Mouse (Mus musculus): ENCODE data around the gene Slamf8.

Gene Slamf8

DNA sequence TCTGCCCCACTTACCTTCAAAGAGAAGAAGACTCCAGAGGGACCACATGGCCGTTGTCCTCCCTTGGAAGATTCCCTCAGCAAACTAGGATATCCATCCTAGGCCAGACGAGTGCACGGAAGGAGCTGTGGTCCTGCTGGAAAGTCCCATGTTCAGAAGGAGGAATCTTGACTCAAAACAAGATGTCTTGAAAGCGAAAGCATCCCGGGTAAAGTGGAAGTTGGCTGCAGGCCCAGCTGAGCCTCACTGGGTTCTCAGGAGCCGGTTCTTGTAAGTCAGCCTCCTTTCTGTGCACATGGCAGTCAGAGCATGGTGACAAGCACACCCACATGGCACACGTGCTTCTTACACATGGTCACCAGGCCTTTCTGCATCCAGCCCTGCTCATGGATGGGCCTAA lies at the start of gene Slamf8:
Slamf8 (minus strand) TSS at position 184 of the 400 bp plus-strand sequence.
- no peak for DNase-seq

DNA sequence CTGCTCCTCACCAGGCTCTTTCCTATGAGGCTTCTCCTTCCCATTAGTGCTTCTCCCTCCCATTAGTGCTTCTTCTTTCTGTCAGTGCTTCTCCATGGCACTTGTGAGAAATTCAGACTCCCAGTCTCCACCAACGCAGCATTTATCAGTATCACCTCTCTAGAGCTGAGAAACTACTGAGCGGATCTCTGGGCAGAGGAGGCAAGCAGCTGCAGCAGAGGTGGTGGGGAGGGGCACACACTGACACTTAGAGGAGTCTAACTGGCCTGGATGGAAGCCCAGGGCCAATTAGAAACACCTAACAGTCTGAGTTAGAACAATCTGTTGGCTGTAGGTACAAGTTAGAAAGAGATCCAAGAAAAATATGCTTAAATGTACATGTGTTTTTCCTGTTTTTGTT lies 48.4 kb upstream of the Slamf8 start:
- no peak for DNase-seq

DNA sequence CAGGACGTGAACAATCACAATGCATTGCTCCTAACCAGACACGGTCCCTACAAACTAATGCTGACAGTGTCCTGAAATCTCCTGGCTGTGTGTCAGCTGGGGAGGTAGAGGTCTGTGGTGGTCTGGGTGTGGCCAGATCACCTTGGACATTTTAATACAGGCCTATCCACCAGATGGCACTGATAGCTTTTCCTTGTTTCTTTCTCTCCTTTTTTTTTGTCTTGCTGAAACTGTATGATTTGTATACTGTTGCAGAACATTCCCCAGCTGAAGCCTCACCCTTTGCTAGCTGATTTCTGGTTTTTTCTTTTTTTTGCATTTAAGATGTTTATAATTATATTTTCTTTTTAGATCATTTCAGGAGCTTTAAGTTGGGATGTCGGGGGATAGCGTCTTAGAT lies 47.4 kb upstream of the Slamf8 start:
- no peak for DNase-seq

DNA sequence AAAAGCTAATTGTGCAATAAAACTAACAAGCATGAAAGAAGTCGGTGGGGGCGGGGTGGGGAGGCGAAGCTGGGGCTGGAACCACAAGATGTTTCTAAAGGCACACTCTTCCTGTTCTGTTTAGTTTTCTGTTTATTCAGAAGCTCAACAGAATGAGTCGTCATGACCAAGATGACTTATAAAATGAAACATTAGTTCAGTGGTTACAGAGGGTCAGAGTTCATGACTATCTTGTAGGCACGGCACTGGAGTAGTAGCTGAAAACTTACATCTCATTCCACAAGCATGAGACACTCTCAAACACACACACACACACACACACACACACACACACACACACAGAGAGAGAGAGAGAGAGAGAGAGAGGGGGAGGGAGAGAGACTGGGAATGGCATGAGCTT lies 45.9 kb upstream of the Slamf8 start:
- DNase-seq: no peak

DNA sequence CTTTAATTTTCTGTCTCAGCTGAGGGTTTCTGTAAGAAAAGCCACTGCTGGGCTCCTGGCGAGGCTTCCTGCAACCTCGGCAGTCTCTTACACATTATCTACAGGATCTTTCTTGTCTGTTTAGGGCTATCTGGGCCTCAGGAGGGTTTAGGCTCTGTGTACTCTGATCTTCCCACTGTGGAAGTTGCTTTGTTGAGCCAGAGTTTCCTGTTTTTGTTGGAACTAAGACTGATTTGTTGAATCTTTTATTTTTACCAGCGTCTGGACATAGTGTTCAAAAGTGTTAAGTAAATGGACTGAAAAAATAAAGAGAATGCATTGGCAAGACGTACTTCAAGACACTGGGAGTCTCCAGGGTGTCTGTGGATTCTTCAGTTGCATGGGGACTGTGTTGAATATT lies 44.9 kb upstream of the Slamf8 start:
- no peak for DNase-seq

DNA sequence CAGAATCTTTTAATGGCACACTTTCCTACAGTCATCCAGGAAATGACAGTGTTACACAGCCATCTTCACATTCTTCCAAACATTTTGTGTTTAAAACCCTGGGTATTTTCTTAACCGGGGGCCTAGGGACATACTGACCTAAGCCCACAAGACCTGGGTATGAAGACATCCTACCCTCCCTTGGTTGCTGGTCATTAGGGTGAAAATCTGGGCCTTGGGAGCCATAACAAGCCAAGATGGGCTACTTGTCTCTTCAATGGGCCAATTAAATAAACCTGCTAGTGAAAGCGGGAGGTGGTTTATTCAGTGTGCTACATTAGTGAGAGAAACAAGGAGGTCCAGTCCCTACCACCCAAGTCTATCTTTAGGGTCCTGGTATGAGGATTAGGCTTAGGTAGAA lies 43.8 kb upstream of the Slamf8 start:
- no peak for DNase-seq

DNA sequence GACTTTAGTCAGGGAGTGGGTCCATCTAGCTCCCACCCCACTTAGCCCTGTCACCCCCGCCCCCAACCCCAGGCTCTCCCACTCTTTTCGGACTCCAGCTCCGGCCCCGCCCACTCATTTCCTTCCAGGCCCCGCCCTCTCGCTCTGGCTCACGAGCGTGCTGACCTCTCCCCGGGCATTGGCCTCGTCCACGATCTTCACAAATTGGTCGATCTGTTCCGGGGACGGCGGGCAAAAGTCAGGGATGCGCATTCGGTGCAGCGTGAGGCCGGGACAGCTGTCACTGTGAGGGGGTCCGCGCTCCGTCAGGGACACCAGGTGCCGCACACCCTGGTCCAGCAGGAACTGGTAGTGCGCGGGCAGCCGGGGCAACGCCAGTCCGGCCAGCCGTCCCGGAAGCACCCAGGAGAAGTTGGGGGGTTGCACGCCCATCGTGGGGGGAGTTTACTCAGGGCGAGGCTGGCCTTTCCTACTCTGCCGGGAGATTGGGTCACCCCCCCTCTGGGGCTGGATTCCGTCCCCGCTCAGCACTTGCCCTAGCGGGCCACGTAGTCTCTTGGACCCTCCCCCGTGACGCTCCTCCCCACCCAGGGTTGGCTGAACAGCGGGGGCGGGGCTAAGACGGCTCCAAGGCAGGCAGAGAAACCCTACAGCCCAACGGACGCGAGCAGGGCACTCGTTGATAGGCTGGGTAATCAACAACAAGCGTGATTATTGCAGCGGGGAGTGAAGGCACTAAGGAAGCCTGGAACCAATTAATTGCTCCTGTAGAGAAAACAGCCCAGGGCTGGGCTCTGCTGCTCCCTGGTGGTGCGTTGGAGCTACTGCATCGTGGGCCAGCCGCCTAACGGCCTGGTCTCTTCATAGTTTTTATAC lies 42.3 kb upstream of the Slamf8 start, which contains the start of gene Dusp23:
Dusp23 (minus strand) TSS at position 512 of the 876 bp plus-strand sequence.
- peak; percentile 96 to 98 for DNase-seq

DNA sequence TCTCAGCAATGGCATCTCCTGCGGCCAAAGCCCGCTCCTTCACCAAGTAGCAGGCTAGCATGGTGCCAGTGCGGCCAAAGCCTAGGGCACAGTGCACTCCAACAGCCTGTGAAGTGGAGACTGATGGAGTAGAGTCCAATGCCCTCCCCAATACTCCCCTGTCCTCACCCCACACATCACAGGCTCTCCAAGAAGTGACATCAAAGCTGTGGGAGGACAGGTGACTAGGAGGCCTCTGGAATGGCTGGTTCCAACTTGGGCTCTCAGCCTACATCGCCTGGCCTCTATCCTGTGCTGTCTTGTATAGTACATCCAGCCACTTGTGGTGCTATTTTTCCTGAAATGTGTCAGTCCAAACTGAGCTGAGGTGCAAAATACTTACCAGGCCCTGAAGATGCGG lies 41.4 kb upstream of the Slamf8 start:
- peak in 1 of 2 experiments; percentile 20 for DNase-seq

DNA sequence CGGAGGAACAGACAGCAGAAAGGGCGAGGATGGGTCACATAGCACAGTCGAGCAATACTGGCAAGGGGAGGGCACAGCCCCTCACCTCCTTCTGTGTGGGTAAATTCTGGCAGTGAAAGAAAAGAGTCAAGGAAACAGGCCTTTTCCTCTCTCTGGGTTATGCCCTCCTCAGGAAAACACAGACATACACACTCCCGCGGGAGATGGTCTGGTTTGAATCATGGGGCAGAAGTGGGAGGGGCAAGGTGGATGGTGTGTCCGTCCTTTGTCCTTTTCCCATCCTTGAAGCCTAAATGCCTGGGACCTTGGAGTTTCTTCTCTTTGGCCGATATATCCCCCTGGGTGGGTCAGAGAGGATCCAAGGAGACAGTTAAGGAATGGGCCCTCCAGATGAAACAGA lies 39.5 kb upstream of the Slamf8 start:
- no peak for DNase-seq

DNA sequence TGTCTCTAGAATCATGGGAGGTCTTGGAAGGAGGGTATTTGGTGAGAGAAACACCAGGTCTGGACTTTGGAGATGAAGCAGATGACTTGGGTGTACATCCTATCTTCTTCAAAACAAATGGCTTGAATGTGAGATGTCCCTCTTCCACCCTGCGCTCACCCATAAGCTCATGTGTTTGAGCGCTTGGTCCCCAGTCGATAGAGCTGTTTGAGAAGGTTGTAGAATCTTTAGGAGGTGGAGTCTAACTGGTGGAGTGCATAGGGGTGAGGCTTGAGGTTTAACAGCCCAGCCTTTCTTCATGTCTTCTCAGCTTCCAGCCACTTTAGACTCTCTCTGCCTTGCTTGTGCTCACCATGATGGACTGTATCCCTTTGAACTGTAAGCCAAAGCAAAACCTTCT lies 35.9 kb upstream of the Slamf8 start:
- DNase-seq: no peak

DNA sequence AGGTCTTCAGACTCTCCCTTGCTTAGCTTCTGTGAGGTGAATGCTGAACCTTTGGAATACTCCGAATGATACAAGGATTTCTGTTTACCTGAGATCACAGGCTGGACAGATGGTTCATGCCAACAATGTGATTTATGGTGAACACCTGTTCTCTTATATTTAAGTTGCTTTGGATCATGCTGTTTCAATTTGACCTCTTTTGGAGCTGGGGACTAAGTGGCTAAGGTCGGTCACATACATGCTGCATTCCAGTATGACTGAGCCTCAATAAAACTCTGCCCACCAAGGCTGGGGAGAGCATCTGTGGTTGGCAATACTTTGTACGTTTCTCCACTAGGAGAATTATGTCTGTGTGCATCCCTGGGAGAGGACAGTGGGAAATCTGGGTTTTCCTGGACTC lies 33.7 kb upstream of the Slamf8 start:
- no peak for DNase-seq

DNA sequence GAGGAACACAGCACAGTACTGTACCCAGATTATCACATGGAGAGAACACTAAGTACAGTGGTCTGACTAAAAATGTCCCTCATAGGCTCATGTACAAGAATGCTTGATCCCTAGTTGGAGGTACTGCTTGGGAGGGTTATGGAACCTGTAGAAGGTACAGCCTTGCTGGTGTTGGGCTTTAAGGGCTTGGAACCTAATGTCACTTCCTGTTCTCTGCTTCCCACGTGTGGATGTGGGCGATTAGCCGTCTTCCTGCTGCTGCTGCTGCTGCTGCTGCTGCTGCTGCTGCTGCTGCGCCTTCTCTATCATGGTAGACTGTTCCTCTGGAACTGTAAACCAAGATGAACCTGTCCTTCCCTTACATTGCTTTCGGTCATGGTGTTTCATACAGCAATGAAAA lies 33.2 kb upstream of the Slamf8 start:
- DNase-seq: no peak

DNA sequence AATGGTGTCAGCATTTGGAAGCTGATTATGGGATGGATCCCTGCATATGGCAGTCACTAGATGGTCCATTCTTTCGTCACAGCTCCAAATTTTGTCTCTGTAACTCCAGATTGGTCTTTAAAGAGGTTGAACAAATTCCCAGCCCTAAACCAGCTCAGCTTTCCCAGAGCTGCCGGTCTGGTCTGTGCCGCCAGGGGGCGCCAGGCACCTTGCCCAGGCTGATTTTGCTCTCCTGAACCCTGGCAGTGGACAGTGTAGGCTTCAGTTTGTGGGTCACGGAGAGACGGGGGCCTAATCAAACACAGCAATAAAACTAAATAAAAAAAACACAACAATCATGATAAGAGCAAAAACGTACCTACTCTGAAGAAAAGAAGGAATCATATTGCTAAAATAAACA lies 28.9 kb upstream of the Slamf8 start:
- DNase-seq: peak; percentile 72 to 82

DNA sequence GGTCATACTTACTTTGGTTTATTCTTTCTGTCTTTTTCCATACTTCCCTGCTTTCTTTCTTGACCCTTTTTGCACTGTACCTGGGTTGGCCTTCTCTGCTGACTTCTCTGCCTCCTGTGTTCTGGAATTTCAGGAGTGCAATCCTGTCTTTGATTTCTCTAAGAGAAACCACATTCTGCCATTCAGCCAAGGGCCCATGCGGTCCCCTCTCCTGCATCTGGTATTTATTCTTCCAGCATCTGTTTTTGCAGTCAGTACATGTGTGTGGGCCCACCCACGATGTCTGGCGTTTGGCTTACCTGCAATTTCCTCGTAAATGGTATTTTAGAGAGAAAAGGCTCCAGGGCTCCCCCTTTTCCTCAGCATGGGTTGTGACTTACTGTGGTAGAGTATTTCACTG lies 27.8 kb upstream of the Slamf8 start:
- DNase-seq: no peak

DNA sequence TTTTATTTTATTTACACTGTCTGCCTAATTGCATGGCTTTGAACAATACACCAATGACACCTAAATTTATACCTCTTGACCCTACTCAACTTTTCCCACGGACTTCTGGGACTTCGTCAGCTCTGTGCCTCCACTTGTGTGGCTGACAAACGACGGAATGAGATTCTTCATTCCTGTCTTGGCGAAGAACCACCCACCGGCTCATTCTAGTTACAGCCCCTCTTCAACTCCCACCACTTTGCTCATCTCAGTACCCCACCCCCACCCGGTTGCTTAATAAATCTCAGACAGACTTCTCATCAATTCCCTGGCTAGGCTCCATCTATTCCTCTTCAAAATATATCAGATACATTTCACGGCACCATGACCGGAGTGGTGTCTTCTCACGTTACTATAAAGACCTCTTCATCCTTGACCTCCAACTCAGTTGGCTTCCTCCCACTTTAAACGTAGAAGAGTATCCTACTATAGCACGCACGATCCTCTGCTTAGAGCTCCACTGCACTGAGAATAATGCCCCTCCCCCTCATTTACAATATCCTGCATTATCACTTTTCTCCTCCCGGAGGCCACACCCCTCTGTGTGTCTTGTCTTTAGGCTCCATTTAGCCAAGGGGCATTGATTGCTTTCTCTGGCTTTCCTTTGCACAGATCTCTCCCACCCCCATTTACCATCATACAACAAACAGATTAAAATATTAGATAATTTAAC lies 27.2 kb upstream of the Slamf8 start:
- no peak for DNase-seq

DNA sequence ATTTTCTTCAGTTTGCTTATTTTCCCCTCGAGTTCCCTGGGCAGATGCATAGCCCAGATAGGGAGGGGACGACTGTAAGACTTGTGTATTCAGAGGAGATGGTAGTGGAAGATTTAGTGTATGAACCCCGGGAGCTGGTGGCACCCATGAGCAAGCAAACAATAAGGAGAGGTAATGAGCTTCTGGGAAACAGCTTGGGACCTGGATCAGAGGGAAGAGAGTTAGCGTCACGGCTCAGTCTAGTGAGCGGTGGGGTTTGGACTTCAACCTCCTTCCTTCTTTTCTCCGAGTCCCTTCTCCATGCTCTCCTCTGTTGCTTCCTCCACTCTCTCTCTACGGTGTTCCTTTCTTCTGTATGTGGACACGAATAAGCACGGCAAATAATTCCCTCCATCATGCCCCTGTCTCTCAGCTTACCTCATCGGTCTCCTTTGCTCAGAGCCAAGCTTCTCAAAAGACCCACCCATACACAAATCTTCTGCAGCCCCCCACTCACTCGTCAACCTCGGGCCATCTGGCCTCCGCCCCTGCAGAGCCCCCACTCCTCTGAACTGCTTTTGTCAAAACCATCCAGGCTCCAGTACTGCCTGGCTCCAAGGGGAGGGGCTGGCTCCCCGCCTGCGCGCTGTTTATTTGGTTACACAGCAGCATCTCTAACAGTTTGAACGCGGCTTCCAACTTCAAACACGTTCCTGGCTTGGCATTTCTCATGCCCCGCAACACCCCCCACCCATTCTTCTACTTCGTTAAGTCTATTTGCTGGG lies 26.4 kb upstream of the Slamf8 start:
- peak in 1 of 2 experiments; percentile 15 for DNase-seq

DNA sequence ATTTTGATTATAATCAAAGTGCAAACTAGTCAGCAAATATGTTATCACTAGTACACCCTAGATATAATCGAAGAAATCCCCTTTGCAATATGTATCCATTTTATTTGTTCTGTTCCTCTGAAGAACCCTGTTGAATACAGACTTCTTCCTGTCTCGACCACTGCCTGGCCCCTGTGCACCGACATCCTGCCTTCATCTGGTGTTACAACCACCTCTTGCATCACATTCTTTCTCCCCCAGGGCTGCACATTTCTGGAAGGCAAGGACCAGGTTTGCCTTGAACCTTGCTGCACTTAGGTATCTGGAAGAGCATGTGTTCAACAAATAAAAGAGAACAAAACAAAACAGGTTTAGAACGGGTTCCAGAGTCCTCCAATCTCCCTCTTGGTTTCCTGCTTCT lies 25.0 kb upstream of the Slamf8 start:
- DNase-seq: no peak

DNA sequence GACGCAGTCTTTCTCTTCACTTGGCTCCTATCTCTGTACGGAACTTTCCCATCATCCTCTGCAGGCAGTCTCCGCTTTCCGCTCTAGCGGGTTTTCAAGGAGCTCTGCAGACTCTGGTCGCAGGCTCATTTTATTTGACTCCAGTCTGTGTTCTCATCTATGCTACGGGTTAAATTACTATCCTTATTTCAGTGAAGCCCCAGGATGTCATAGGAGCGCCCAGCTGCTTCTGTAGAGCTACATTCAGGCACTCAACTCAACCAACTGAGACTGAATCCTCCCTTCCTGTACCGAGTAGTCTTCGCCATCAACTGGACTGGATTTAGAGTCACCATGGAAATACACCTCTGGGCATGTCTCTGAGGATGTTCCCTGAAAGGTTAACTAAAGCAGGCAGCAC lies 24.3 kb upstream of the Slamf8 start:
- DNase-seq: no peak

DNA sequence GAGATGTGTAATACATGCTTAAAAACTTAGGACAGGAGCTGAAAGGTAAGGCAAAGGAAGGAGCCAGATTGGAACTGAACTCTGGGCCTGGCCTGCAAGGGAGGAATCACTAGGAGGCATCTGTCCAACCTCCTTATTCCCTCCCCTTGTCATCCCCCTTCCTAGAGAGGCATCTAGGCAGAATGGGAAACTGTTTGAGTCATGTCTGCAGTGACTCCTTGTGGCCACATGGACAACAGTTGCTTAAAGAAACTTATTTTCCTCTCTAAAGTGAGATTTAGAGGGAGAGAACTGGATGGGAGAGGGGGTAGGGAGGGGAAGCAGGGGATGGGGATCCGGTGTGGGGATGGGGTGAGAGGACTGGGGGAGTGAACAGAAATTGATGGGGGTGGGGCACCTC lies 22.4 kb upstream of the Slamf8 start:
- DNase-seq: no peak

DNA sequence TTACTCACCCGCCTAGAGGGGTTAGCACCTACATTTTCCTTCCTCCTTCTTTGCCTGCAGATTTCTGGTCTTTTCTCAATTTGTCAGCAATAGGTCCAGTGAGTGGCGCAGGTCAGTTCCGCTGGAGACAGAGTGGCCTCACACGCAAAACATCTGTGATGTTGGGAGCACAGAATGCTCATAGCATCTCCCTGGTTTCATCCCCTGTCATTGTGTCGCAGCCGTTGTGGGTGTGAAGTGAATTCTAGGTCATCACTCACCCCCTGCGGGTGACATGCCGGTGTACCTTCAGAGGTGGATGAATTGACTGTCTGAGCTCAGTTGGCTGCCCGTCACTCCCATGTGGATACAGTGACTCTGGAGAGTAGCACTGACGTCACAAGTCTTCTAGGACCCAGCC lies 20.9 kb upstream of the Slamf8 start:
- no peak for DNase-seq

DNA sequence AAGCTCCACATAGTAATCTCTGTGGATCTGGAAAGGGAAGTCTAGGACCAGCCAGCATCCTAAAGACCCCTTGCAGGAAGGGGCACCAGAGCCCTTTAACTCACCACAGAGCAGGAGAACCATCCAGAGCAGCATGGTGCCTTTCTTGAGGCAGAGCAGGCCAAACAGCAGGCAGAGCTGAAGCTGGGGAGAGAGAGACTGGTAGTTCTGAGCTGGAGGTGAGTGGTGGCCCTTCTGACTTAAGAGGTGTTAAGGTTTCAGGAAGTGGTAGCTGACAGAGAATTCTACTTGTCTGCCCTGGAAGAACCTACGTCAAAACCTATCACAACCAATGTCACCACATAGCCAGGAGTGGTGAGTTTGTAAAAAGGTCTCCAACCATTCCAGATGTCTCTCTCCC lies 12.0 kb upstream of the Slamf8 start, which contains the start of gene Fcrl6:
Fcrl6 (minus strand) TSS at position 226 of the 400 bp plus-strand sequence.
- DNase-seq: no peak

DNA sequence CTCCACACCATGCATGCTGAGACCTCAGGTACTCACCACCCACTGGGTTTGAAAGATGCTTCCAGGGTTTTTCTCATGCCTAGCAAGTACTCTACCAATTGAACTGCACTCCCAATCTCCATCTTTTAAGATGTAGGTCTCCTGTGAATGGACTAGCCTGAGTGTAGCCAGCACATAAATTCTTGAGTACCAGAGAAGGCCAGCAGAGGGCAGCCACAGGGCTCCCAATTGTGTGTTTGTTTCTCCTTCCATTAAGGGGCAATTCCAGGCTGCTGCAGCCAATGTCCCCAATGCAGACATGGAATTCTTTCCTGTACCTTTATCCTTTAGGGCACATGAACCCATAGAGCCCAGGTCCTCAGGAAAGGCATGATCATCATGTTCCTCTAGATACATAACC lies 4.1 kb upstream of the Slamf8 start:
- DNase-seq: peak in 1 of 2 experiments; percentile 24

DNA sequence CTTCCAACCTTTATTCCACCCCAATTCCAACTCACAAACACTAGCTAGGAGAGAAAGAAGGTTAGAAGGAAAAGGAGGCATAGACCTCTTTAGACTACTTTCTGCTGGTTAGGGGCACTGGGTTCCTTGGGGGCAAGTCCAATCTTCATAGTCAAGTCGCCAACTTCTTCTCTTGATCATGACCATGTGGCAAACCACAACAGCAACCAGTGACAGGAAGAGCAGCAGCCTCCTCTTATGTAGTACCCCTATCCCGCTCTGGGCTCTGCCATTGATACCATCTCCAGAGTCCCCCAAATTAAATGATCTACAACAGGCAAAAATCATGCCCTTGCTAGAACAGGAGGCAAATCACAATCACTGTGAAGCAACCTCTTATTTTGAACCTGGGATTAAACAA lies 3.6 kb upstream of the Slamf8 start:
- DNase-seq: no peak

Measured in cerebellum, adult 18-20 months (tissue).